Mouse (Mus musculus): ENCODE data around the gene Smoc1.

GRCm38 (mm10) chr12:81097267-81097666 lies 70.7 kb downstream of the Smoc1 start:
- TF ChIP-seq POLR2A (IDR thresholded peaks at IDR 0.05; ENCODE audit: low read depth, low read length): no peak
- no peak for TF ChIP-seq CTCF (conservative IDR thresholded peaks at IDR 0.05; ENCODE audit: insufficient read depth, insufficient read length, low read depth, low read length)
